Mouse (Mus musculus) frontal cortex, postnatal 36 days (tissue): ENCODE measurements at regions not wholly inside any gene's neighbourhood (a gene's known extent, or its start where the extent isn't known, plus 50 kb on each side); places are given as distances from the start of the nearest gene placed in this dataset.

Experiments used
- DNase-seq, 2 experiments: peaks; one replicate each; pipeline ENCODE4 v3.0.0; 2022; ENCODE audit warnings: low spot score in 2 of 2

- no peak for DNase-seq
Measured at GRCm38 (mm10) chr4:84222805-84223335, 452.2 kb downstream of the Bnc2 start.

DNA sequence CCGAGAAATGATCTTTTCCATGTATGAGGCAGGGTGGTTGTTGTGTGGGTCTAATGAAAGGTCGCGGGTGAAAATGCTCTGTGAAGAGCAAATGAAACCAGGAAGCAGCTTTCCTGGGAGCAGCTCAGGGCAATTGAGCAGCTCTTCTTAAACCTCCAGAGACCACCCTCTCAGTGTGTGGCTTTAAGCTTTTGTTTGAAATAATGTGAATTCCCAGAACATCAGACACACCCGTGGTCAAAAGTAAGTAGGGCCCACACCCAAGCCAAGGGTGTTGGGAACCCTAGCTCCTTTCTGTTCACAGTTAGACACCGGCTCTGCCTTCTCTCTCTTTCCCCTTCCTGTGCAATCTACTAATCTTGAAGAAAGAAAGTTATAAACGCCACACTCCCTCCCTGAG, 450.5 kb downstream of the Bnc2 start:
- no peak for DNase-seq
